Mouse (Mus musculus): ENCODE results near the gene Rasa2.

The Rasa2 gene

GRCm38 (mm10) chr9:96639451-96639850, 8.0 kb upstream of the Rasa2 start:
- DNase-seq (ENCODE audit: low read depth, low spot score) = no peak

GRCm38 (mm10) chr9:96638508-96638907, 7.1 kb upstream of the Rasa2 start:
- DNase-seq (ENCODE audit: low read depth, low spot score) = no peak

- peak; percentile 44 for DNase-seq (ENCODE audit: low read depth, low spot score)
Measured at GRCm38 (mm10) chr9:96637157-96637548, 5.7 kb upstream of the Rasa2 start.

- DNase-seq (ENCODE audit: low read depth, low spot score) = peak; percentile 71
Measured at GRCm38 (mm10) chr9:96636423-96637156, 5.2 kb upstream of the Rasa2 start.

- no peak for DNase-seq (ENCODE audit: low read depth, low spot score)
Measured at GRCm38 (mm10) chr9:96635899-96636298, 4.5 kb upstream of the Rasa2 start.

GRCm38 (mm10) chr9:96635176-96635575, 3.8 kb upstream of the Rasa2 start:
- DNase-seq (ENCODE audit: low read depth, low spot score) = no peak

- no peak for DNase-seq (ENCODE audit: low read depth, low spot score)
Measured at GRCm38 (mm10) chr9:96633771-96634170, 2.4 kb upstream of the Rasa2 start.

- DNase-seq (ENCODE audit: low read depth, low spot score) = no peak
Measured at GRCm38 (mm10) chr9:96632756-96633155, 1.3 kb upstream of the Rasa2 start.

GRCm38 (mm10) chr9:96632073-96632690, 765 bp upstream of the Rasa2 start:
- DNase-seq (ENCODE audit: low read depth, low spot score) = no peak

- DNase-seq (ENCODE audit: low read depth, low spot score) = peak; percentile 86
Measured at GRCm38 (mm10) chr9:96630571-96631388, 637 bp downstream of the Rasa2 start.

- peak; percentile 27 for DNase-seq (ENCODE audit: low read depth, low spot score)
Measured at GRCm38 (mm10) chr9:96629151-96629550, 2.3 kb downstream of the Rasa2 start.

GRCm38 (mm10) chr9:96627557-96628085, 3.8 kb downstream of the Rasa2 start:
- DNase-seq (ENCODE audit: low read depth, low spot score) = peak; percentile 12

- no peak for DNase-seq (ENCODE audit: low read depth, low spot score)
Measured at GRCm38 (mm10) chr9:96627042-96627441, 4.4 kb downstream of the Rasa2 start.

GRCm38 (mm10) chr9:96618448-96619176, 12.8 kb downstream of the Rasa2 start:
- peak; percentile 7 for DNase-seq (ENCODE audit: low read depth, low spot score)

- DNase-seq (ENCODE audit: low read depth, low spot score) = no peak
Measured at GRCm38 (mm10) chr9:96612297-96612696, 19.1 kb downstream of the Rasa2 start.

GRCm38 (mm10) chr9:96611693-96612293, 19.6 kb downstream of the Rasa2 start:
- no peak for DNase-seq (ENCODE audit: low read depth, low spot score)

GRCm38 (mm10) chr9:96610813-96611212, 20.6 kb downstream of the Rasa2 start:
- no peak for DNase-seq (ENCODE audit: low read depth, low spot score)

GRCm38 (mm10) chr9:96603416-96603815, 28.0 kb downstream of the Rasa2 start:
- DNase-seq (ENCODE audit: low read depth, low spot score) = no peak

GRCm38 (mm10) chr9:96597899-96598298, 33.5 kb downstream of the Rasa2 start:
- DNase-seq (ENCODE audit: low read depth, low spot score) = peak; percentile 38

GRCm38 (mm10) chr9:96592670-96593600, 38.5 kb downstream of the Rasa2 start:
- no peak for DNase-seq (ENCODE audit: low read depth, low spot score)

Data from A20 (cell line).